Mouse (Mus musculus) layer of hippocampus, postnatal 25 days (tissue): ENCODE data around the gene Gm21987. TPM values are rescaled to one million over a fixed set of nuclear protein-coding genes. Genes with fewer than 3 reads are reported as not detected.

Experiments
- total RNA-seq, 2 experiments: library from RNA; stranded (reverse); gene quantifications; 2 replicates each; pipeline ENCODE4 v1.2.3; 2021

The Gm21987 gene
- total RNA-seq, 2 experiments from 2014 or later = 0.94 TPM; not detected in 1

Other genes starting within 250 kb of the Gm21987 start
- gene Nr1i2, start 52.2 kb upstream of the Gm21987 start, total RNA-seq = not detected
- gene Maats1, start 4.9 kb upstream of the Gm21987 start, total RNA-seq = 1 to 10 TPM; 1.0 to 1.4 TPM
- gene Cox17, start within 50 bp of the Gm21987 start, total RNA-seq = 100 to 1,000 TPM; 117 to 135 TPM
- under 1 TPM; 0.52 to 0.85 TPM for gene Popdc2, start 15.2 kb downstream of the Gm21987 start, total RNA-seq
- gene Pla1a, start 86.1 kb downstream of the Gm21987 start, total RNA-seq = under 1 TPM; 0.35 to 0.98 TPM
- 10 to 100 TPM; 57.7 to 61.9 TPM for gene Adprh, start 105.7 kb downstream of the Gm21987 start, total RNA-seq
- gene Cd80, start 108.5 kb downstream of the Gm21987 start, total RNA-seq = under 1 TPM in 1 of 2 experiments, not detected in 1; 0.27 TPM
- gene Timmdc1, start 175.6 kb downstream of the Gm21987 start, total RNA-seq = 10 to 100 TPM; 29.3 to 34.7 TPM
- 10 to 100 TPM; 44.7 to 48.6 TPM for gene Poglut1, start 203.2 kb downstream of the Gm21987 start, total RNA-seq
- gene Tmem39a, start 211.7 kb downstream of the Gm21987 start, total RNA-seq = 10 to 100 TPM; 16.9 to 23.5 TPM